Mouse (Mus musculus) midbrain, embryonic 14.5 days (tissue): ENCODE results near the gene Ilf2. TPM values are rescaled to one million over a fixed set of nuclear protein-coding genes. Genes with fewer than 3 reads are reported as not detected.

ENCODE experiments used
- polyA plus RNA-seq: library from polyadenylated mRNA; unstranded; fragments of >200 nt; fragmentation: Nextera tagmentation; extraction: Ambion mirVana; gene quantifications from 2 replicates; pipeline ENCODE4 v1.2.1, GENCODE M21; 2014

Gene Ilf2
- polyA plus RNA-seq, 1 experiment from 2014 or later, result 282 TPM

Other genes starting within 250 kb of the Ilf2 start
- 102 and 114 TPM in 2 replicates for gene Jtb, start 244.5 kb upstream of the Ilf2 start, polyA plus RNA-seq
- 2.1 and 2.7 TPM in 2 replicates for gene Creb3l4, start 232.6 kb upstream of the Ilf2 start, polyA plus RNA-seq
- 44.0 and 46.6 TPM in 2 replicates for gene Slc39a1, start 228.0 kb upstream of the Ilf2 start, polyA plus RNA-seq
- 11.4 and 12.9 TPM in 2 replicates for gene Crtc2, start 222.0 kb upstream of the Ilf2 start, polyA plus RNA-seq
- 7.3 and 7.6 TPM in 2 replicates for gene Dennd4b, start 210.9 kb upstream of the Ilf2 start, polyA plus RNA-seq
- gene Gatad2b, start 182.9 kb upstream of the Ilf2 start, polyA plus RNA-seq, result 16.0 and 22.9 TPM in 2 replicates
- gene Slc27a3, start 86.2 kb upstream of the Ilf2 start, polyA plus RNA-seq, result 23.6 and 25.0 TPM in 2 replicates
- gene Ints3, start 42.5 kb upstream of the Ilf2 start, polyA plus RNA-seq, result 32.3 and 35.0 TPM in 2 replicates
- gene Npr1, start 10.3 kb upstream of the Ilf2 start, polyA plus RNA-seq, result 0.65 and 2.3 TPM in 2 replicates
- 89.7 and 92.8 TPM in 2 replicates for gene Snapin, start 14.9 kb downstream of the Ilf2 start, polyA plus RNA-seq
- 135 and 145 TPM in 2 replicates for gene Chtop, start 33.4 kb downstream of the Ilf2 start, polyA plus RNA-seq
- gene S100a1, start 38.3 kb downstream of the Ilf2 start, polyA plus RNA-seq, result 8.2 and 8.3 TPM in 2 replicates
- 5.9 and 8.0 TPM in 2 replicates for gene S100a13, start 38.3 kb downstream of the Ilf2 start, polyA plus RNA-seq
- not detected in 2 replicates for gene S100a14, start 50.7 kb downstream of the Ilf2 start, polyA plus RNA-seq
- 25.3 and 32.5 TPM in 2 replicates for gene S100a16, start 61.1 kb downstream of the Ilf2 start, polyA plus RNA-seq
- not detected in 2 replicates for gene S100a3, start 84.5 kb downstream of the Ilf2 start, polyA plus RNA-seq
- not detected in 2 replicates for gene S100a2, start 114.1 kb downstream of the Ilf2 start, polyA plus RNA-seq
- gene Gm42674, start 125.8 kb downstream of the Ilf2 start, polyA plus RNA-seq, result not detected in 2 replicates
- gene S100a4, start 127.6 kb downstream of the Ilf2 start, polyA plus RNA-seq, result 1.5 TPM in 1 of 2 replicates, not detected in the other
- gene S100a5, start 132.4 kb downstream of the Ilf2 start, polyA plus RNA-seq, result not detected in 2 replicates
- gene S100a6, start 136.8 kb downstream of the Ilf2 start, polyA plus RNA-seq, result 4.6 and 32.0 TPM in 2 replicates
- gene S100a7a, start 177.9 kb downstream of the Ilf2 start, polyA plus RNA-seq, result not detected in 2 replicates
- gene S100a8, start 192.9 kb downstream of the Ilf2 start, polyA plus RNA-seq, result 2.2 TPM in 1 of 2 replicates, not detected in the other
- gene S100a9, start 219.6 kb downstream of the Ilf2 start, polyA plus RNA-seq, result 0.95 TPM in 1 of 2 replicates, not detected in the other